Comparison of ENCODE assay signal across 13 mouse cellular contexts in genomic region chr4:32426779-32427577, GRCm38 (mm10).
DNase-seq lines count a peak whose midpoint lies in the region; ATAC-seq and TF ChIP-seq lines count a peak whose summit lies in the region.
"Had no signal": no experiment of that assay in that cellular context is flagged by ENCODE, and none has a peak within 500 bp of the region (broad histone marks: within the 10 kb centered on the region; RNA-seq: fewer than 3 reads in every experiment).

No protein-coding gene starts in this region.

- H3K4me1 ChIP-seq in hindbrain, embryonic 12.5 days, result peaks cover 55% of the 10 kb centered on the region
- H3K4me1 ChIP-seq in neural tube, embryonic 12.5 days, result peaks cover 60% of the 10 kb centered on the region

- no peaks in the 10 kb centered on the region for H3K9me3 ChIP-seq in hindbrain, embryonic 12.5 days (replicated peaks)
- no peaks in the 10 kb centered on the region for H3K9me3 ChIP-seq in neural tube, embryonic 12.5 days
- H3K9me3 ChIP-seq: heart, embryonic 13.5 days; lung, embryonic 15.5 days had no signal

- peak overlapping the region; percentile 77 for H3K27ac ChIP-seq in hindbrain, embryonic 12.5 days
- H3K27ac ChIP-seq in neural tube, embryonic 12.5 days, result peak overlapping the region; percentile 11; the same call in 1 of the 2 replicates
- H3K27ac ChIP-seq: heart, embryonic 13.5 days; lung, embryonic 15.5 days had no signal

- TF ChIP-seq CTCF in brain, embryonic 14.5 days (IDR thresholded peaks at IDR 0.05; ENCODE audit: borderline replicate concordance, extremely low read depth, insufficient read depth, insufficient read length), result no peak

- H3K4me2 ChIP-seq in hindbrain, embryonic 12.5 days (replicated peaks), result no peak overlapping the region
- no peak overlapping the region for H3K4me2 ChIP-seq in neural tube, embryonic 12.5 days (replicated peaks)
- H3K4me2 ChIP-seq: heart, embryonic 13.5 days; lung, embryonic 15.5 days had no signal

- H3K9ac ChIP-seq in hindbrain, embryonic 12.5 days, result no peak overlapping the region
- H3K9ac ChIP-seq in neural tube, embryonic 12.5 days, result no peak overlapping the region
- H3K9ac ChIP-seq: heart, embryonic 13.5 days; lung, embryonic 15.5 days had no signal

- no peak; the same call in 1 of the 2 replicates for ATAC-seq in hindbrain, embryonic 12.5 days (ENCODE audit: low FRiP score)
- ATAC-seq in neural tube, embryonic 12.5 days (ENCODE audit: low FRiP score, low read depth), result no peak
- no peak for ATAC-seq in erythroblast, adult 5-6 weeks (replicated peaks; ENCODE audit: low FRiP score, poor library complexity, severe bottlenecking)

- no peak for TF ChIP-seq POLR2A in brain, embryonic 14.5 days (IDR thresholded peaks at IDR 0.05; ENCODE audit: borderline replicate concordance, extremely low read depth, insufficient read depth, insufficient read length, poor library complexity, severe bottlenecking)

- DNase-seq in ES-CJ7 (ENCODE audit: low read depth, low spot score), result peak; percentile 15
- peak; percentile 55 for DNase-seq in brain, embryonic 14.5 days (ENCODE audit: low read depth)
- DNase-seq in heart, adult 9 months (ENCODE audit: low spot score in 2 of 2), result no peak
- DNase-seq in urinary bladder, adult 18-20 months (ENCODE audit: low spot score in 2 of 2), result no peak
- DNase-seq: cerebellum, postnatal 36 days; gastrocnemius, postnatal 36 days; kidney, postnatal 10 days; liver had no signal

- no peaks in the 10 kb centered on the region for H3K27me3 ChIP-seq in hindbrain, embryonic 12.5 days
- H3K27me3 ChIP-seq in neural tube, embryonic 12.5 days (replicated peaks), result no peaks in the 10 kb centered on the region
- H3K27me3 ChIP-seq: heart, embryonic 13.5 days; lung, embryonic 15.5 days had no signal

- no peaks in the 10 kb centered on the region for H3K36me3 ChIP-seq in hindbrain, embryonic 12.5 days
- no peaks in the 10 kb centered on the region for H3K36me3 ChIP-seq in neural tube, embryonic 12.5 days
- H3K36me3 ChIP-seq: heart, embryonic 13.5 days; lung, embryonic 15.5 days had no signal

- no peak overlapping the region for H3K4me3 ChIP-seq in hindbrain, embryonic 12.5 days
- no peak overlapping the region for H3K4me3 ChIP-seq in neural tube, embryonic 12.5 days
- H3K4me3 ChIP-seq: heart, embryonic 13.5 days; lung, embryonic 15.5 days had no signal

- 81% methylated on average over 27 of the region's 27 CpGs for WGBS in hindbrain, embryonic 12.5 days
- WGBS in neural tube, embryonic 12.5 days, result 86% methylated on average over 27 of the region's 27 CpGs

Comparison
In these comparisons a context has a peak if more than half of its experiments do, and no peak if none do; other contexts are left out.
1. DNase-seq: peak in ES-CJ7 (single experiment) and brain, embryonic 14.5 days (single experiment); none in heart, adult 9 months (0 of 2) and urinary bladder, adult 18-20 months (0 of 2).